Mouse (Mus musculus): ENCODE results near the gene Nexmif.

GRCm38 (mm10) chrX:104179257-104179656 lies 21.7 kb downstream of the Nexmif start:
- TF ChIP-seq CTCF (IDR thresholded peaks at IDR 0.05; ENCODE audit: borderline replicate concordance, insufficient read depth, low read depth, low read length), result peak; percentile 28; the same call in 1 of the 2 replicates
- no peak for TF ChIP-seq POLR2A (IDR thresholded peaks at IDR 0.05; ENCODE audit: borderline replicate concordance, insufficient read depth, low read length)

All from cerebellum, adult 2 months (tissue).